Mouse (Mus musculus): Measurements from ENCODE around the gene Lyl1. TPM values are rescaled to one million over a fixed set of nuclear protein-coding genes. Genes with fewer than 3 reads are reported as not detected.

The Lyl1 gene
- total and polyA plus RNA-seq, 2 experiments from 2014 or later: 2.0 to 4.6 TPM

DNA sequence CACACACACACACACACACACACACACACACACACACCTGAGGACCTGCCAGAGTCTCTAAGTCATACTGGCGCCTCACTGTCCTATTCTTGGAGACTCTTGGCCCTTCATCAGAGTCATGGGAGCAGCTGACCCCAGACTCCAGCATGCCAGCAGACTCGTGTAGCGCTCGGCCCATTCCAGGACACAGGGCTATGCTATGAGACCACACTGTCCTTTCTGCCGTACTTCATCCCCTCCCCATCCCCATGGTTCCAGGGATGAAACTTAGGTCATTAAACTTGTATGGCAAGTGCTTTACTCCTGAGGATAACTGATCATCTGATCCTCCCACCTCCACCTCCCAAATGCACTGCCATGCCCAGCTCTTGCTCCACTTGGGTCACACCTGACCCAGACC lies 17.2 kb downstream of the Lyl1 start:
- H3K36me3 ChIP-seq (ENCODE audit: insufficient read depth, low read length): no peaks in the 10 kb centered on the region
- WGBS: 82% methylated on average over 5 of the region's 5 CpGs
- H3K27me3 ChIP-seq (ENCODE audit: insufficient read depth, low read length): 0 out of 2 replicates have a peak, but pooled peaks cover 8% of the 10 kb centered on the region
- peaks cover 5% of the 10 kb centered on the region for H3K4me1 ChIP-seq (ENCODE audit: insufficient read depth, low read length)
- no peak overlapping the region for H3K4me3 ChIP-seq (ENCODE audit: low read depth, low read length)
- no peak overlapping the region for H3K4me2 ChIP-seq (ENCODE audit: low read depth, low read length, poor library complexity, severe bottlenecking)
- ATAC-seq (ENCODE audit: low FRiP score): no peak
- TF ChIP-seq CTCF (IDR thresholded peaks at IDR 0.05): no peak
- no peak overlapping the region for H3K27ac ChIP-seq (ENCODE audit: low read depth, low read length)
- H3K9ac ChIP-seq (replicated peaks; ENCODE audit: low read length, poor library complexity, severe bottlenecking): no peak overlapping the region
- H3K9me3 ChIP-seq (ENCODE audit: low read length): no peaks in the 10 kb centered on the region
- no peak for DNase-seq (ENCODE audit: low spot score)

- ATAC-seq (ENCODE audit: low FRiP score): no peak
- H3K36me3 ChIP-seq (ENCODE audit: insufficient read depth, low read length): no peaks in the 10 kb centered on the region
- 0 out of 2 replicates have a peak, but pooled peaks cover 8% of the 10 kb centered on the region for H3K27me3 ChIP-seq (ENCODE audit: insufficient read depth, low read length)
- H3K27ac ChIP-seq (ENCODE audit: low read depth, low read length): no peak overlapping the region
- WGBS: 87% methylated on average over 5 of the region's 5 CpGs
- H3K4me3 ChIP-seq (ENCODE audit: low read depth, low read length): no peak overlapping the region
- H3K9me3 ChIP-seq (ENCODE audit: low read length): no peaks in the 10 kb centered on the region
- no peak for DNase-seq (ENCODE audit: low spot score)
- peaks cover 12% of the 10 kb centered on the region for H3K4me1 ChIP-seq (ENCODE audit: insufficient read depth, low read length)
- no peak overlapping the region for H3K9ac ChIP-seq (replicated peaks; ENCODE audit: low read length, poor library complexity, severe bottlenecking)
- no peak overlapping the region for H3K4me2 ChIP-seq (ENCODE audit: low read depth, low read length, poor library complexity, severe bottlenecking)
- no peak for TF ChIP-seq CTCF (IDR thresholded peaks at IDR 0.05)
Observed at GRCm38 (mm10) chr8:84718959-84719690, 17.9 kb downstream of the Lyl1 start.

- Histone ChIP-seq H3K27me3 (ENCODE audit: insufficient read depth, low read length) (no peaks in the 10 kb centered on the region), H3K27ac (ENCODE audit: low read depth, low read length) (peak overlapping the region; percentile 51; the same call in 1 of the 2 replicates), H3K36me3 (ENCODE audit: insufficient read depth, low read length) (no peaks in the 10 kb centered on the region), H3K9me3 (ENCODE audit: low read length) (no peaks in the 10 kb centered on the region), H3K4me3 (ENCODE audit: low read depth, low read length) (no peak overlapping the region), H3K4me2 (ENCODE audit: low read depth, low read length, poor library complexity, severe bottlenecking) (no peak overlapping the region), H3K4me1 (ENCODE audit: insufficient read depth, low read length) (peaks cover 13% of the 10 kb centered on the region), H3K9ac (replicated peaks; ENCODE audit: low read length, poor library complexity, severe bottlenecking) (no peak overlapping the region)
- no peak for ATAC-seq (ENCODE audit: low FRiP score)
- 67% methylated on average over 6 of the region's 6 CpGs for WGBS
- TF ChIP-seq CTCF (IDR thresholded peaks at IDR 0.05): no peak
- DNase-seq (ENCODE audit: low spot score): no peak
Observed at GRCm38 (mm10) chr8:84722530-84722849, 21.2 kb downstream of the Lyl1 start.

DNA sequence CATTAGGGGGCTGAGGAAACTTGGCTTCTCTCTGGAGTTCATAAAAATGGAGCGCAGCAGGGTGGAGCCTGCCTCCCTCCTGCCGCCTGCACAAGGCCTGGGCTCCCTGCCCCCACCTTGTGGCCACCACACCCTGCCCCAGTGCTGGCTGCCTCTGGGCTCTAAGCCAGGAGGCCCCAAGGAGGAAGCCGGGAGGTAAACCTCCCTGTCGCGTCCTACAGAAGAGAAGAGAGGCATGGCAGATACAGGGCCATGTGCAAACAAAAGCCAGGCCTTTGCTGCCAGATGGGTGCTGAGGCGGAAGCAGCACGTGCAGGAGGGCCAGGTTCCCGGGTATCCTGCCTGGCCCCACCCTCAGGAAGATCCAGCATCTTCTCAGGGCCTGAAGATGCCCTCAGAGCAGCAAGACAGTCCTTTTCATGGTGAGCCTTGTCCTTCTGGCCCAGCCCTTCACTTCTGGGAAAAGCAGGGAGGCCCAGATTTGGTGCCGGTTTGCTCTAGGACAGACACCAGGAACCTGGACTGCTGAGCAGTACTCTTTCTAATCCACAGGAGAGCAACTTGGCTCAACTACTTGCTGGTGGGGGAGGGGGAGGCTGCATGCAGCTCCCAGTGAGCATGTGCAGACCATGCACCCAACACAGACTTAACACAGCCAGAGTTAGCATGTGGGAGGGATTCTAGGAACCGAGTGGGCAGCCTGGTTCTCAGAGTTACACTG lies 21.8 kb downstream of the Lyl1 start, which contains the start of gene G430095P16Rik:
TSS of gene G430095P16Rik (plus strand) at position 158 of the 721 bp plus-strand sequence.
- H3K9me3 ChIP-seq (ENCODE audit: low read length): no peaks in the 10 kb centered on the region
- peak; percentile 31 for ATAC-seq (ENCODE audit: low FRiP score)
- no peak within 1 kb of the TSS for H3K4me3 ChIP-seq (ENCODE audit: low read depth, low read length)
- H3K36me3 ChIP-seq (ENCODE audit: insufficient read depth, low read length): no peaks in the 10 kb centered on the region
- TF ChIP-seq CTCF (IDR thresholded peaks at IDR 0.05): peak; percentile 17; the same call in 1 of the 2 replicates
- peak within 1 kb of the TSS; percentile 51 for H3K27ac ChIP-seq (ENCODE audit: low read depth, low read length)
- H3K9ac ChIP-seq (replicated peaks; ENCODE audit: low read length, poor library complexity, severe bottlenecking): peak within 1 kb of the TSS; percentile 33; the same call in 1 of the 2 replicates
- no peaks in the 10 kb centered on the region for H3K27me3 ChIP-seq (ENCODE audit: insufficient read depth, low read length)
- peaks cover 13% of the 10 kb centered on the region for H3K4me1 ChIP-seq (ENCODE audit: insufficient read depth, low read length)
- no peak for DNase-seq (ENCODE audit: low spot score)
- WGBS: 24% methylated on average over 10 of the region's 10 CpGs
- no peak within 1 kb of the TSS for H3K4me2 ChIP-seq (ENCODE audit: low read depth, low read length, poor library complexity, severe bottlenecking)

GRCm38 (mm10) chr8:84723571-84723900 lies 22.3 kb downstream of the Lyl1 start:
- H3K4me1 ChIP-seq (ENCODE audit: insufficient read depth, low read length): peaks cover 13% of the 10 kb centered on the region
- H3K36me3 ChIP-seq (ENCODE audit: insufficient read depth, low read length): no peaks in the 10 kb centered on the region
- ATAC-seq (ENCODE audit: low FRiP score) (no peak), DNase-seq (ENCODE audit: low spot score) (no peak)
- H3K4me2 ChIP-seq (ENCODE audit: low read depth, low read length, poor library complexity, severe bottlenecking): no peak overlapping the region
- no peak for TF ChIP-seq CTCF (IDR thresholded peaks at IDR 0.05)
- H3K27ac ChIP-seq (ENCODE audit: low read depth, low read length): peak overlapping the region; percentile 47
- 26% methylated on average over 7 of the region's 7 CpGs for WGBS
- H3K9ac ChIP-seq (replicated peaks; ENCODE audit: low read length, poor library complexity, severe bottlenecking): peak overlapping the region; percentile 33; the same call in 1 of the 2 replicates
- H3K9me3 ChIP-seq (ENCODE audit: low read length): no peaks in the 10 kb centered on the region
- no peaks in the 10 kb centered on the region for H3K27me3 ChIP-seq (ENCODE audit: insufficient read depth, low read length)
- H3K4me3 ChIP-seq (ENCODE audit: low read depth, low read length): no peak overlapping the region

- Histone ChIP-seq H3K4me1 (ENCODE audit: insufficient read depth, low read length) (peaks cover 13% of the 10 kb centered on the region), H3K4me3 (ENCODE audit: low read depth, low read length) (no peak overlapping the region), H3K4me2 (ENCODE audit: low read depth, low read length, poor library complexity, severe bottlenecking) (no peak overlapping the region), H3K27ac (ENCODE audit: low read depth, low read length) (no peak overlapping the region), H3K27me3 (ENCODE audit: insufficient read depth, low read length) (no peaks in the 10 kb centered on the region), H3K9me3 (ENCODE audit: low read length) (no peaks in the 10 kb centered on the region), H3K9ac (replicated peaks; ENCODE audit: low read length, poor library complexity, severe bottlenecking) (no peak overlapping the region), H3K36me3 (ENCODE audit: insufficient read depth, low read length) (no peaks in the 10 kb centered on the region)
- DNase-seq (ENCODE audit: low spot score) (no peak), ATAC-seq (ENCODE audit: low FRiP score) (no peak)
- 47% methylated on average over 9 of the region's 9 CpGs for WGBS
- no peak for TF ChIP-seq CTCF (IDR thresholded peaks at IDR 0.05)
Observed at GRCm38 (mm10) chr8:84724683-84725082, 23.4 kb downstream of the Lyl1 start.
